Mouse (Mus musculus) neural tube, embryonic 14.5 days (tissue): ENCODE data around the gene Pfpl. TPM values are rescaled to one million over a fixed set of nuclear protein-coding genes. Genes with fewer than 3 reads are reported as not detected.

ENCODE experiments used
- ATAC-seq: fragments of 200-750 bp; cut with Nextera tagmentation; 2 replicates; pipeline ENCODE4 v1.8.0; 2017; ENCODE audit warnings: low read depth, mild to moderate bottlenecking, moderate TSS enrichment, moderate library complexity
- H3K27ac ChIP-seq: fragments of 300-500 bp; sonication (generic); 2 replicates; pipeline ENCODE4 v1.5.1; 2014; ENCODE audit warnings: low read depth, mild to moderate bottlenecking, control low read depth, low read length, moderate library complexity, mixed read lengths
- H3K27me3 ChIP-seq: fragments of 300-500 bp; sonication (generic); 2 replicates; pipeline ENCODE4 v1.6.1; 2014; ENCODE audit warnings: low read length; ENCODE audit not compliant: control insufficient read depth, insufficient read depth
- H3K36me3 ChIP-seq: fragments of 300-500 bp; sonication (generic); 2 replicates; pipeline ENCODE4 v1.6.1; 2014; ENCODE audit warnings: low read length, mixed read lengths; ENCODE audit not compliant: control insufficient read depth, insufficient read depth
- H3K4me1 ChIP-seq: fragments of 300-500 bp; sonication (generic); 2 replicates; pipeline ENCODE4 v1.6.1; 2014; ENCODE audit warnings: low read length; ENCODE audit not compliant: control insufficient read depth, insufficient read depth
- H3K4me2 ChIP-seq: fragments of 300-500 bp; sonication (generic); 2 replicates; pipeline ENCODE4 v1.6.1; 2014; ENCODE audit warnings: mild to moderate bottlenecking, low read depth, low read length, control low read depth
- H3K4me3 ChIP-seq: fragments of 300-500 bp; sonication (generic); 2 replicates; pipeline ENCODE4 v1.5.1; 2014; ENCODE audit warnings: low read depth, low read length, control low read depth, mixed read lengths
- H3K9ac ChIP-seq: fragments of 300-500 bp; sonication (generic); replicated peaks from 2 replicates; pipeline ENCODE4 v1.6.1; 2014; ENCODE audit warnings: low read depth, mild to moderate bottlenecking, control low read depth, low read length, mixed read lengths
- H3K9me3 ChIP-seq: fragments of 300-500 bp; sonication (generic); 2 replicates; pipeline ENCODE4 v1.6.1; 2016; ENCODE audit warnings: low read length; ENCODE audit not compliant: control insufficient read depth
- WGBS: fragments of 180-500 bp; shearing (Covaris S2); extraction: QIAGEN DNeasy Blood & Tissue Kit; methylation state at CpG from one replicate; pipeline ENCODE4 v1.1.7; 2014; 5-methylcytosine and 5-hydroxymethylcytosine counted together
- polyA plus RNA-seq: library from polyadenylated mRNA; unstranded; fragments of >200 nt; fragmentation: Nextera tagmentation; extraction: Ambion mirVana; gene quantifications from 2 replicates; pipeline ENCODE4 v1.2.1, GENCODE M21; 2014

Gene Pfpl
- polyA plus RNA-seq, 1 experiment from 2014 or later = not detected

- Histone ChIP-seq H3K36me3 (no peaks in the 10 kb centered on the region), H3K27me3 (no peaks in the 10 kb centered on the region), H3K9ac (no peak overlapping the region), H3K4me3 (no peak overlapping the region), H3K4me2 (no peak overlapping the region), H3K9me3 (no peaks in the 10 kb centered on the region), H3K4me1 (no peaks in the 10 kb centered on the region), H3K27ac (no peak overlapping the region)
- WGBS = 84% methylated on average over 4 of the region's 4 CpGs
- no peak for ATAC-seq
Measured at GRCm38 (mm10) chr19:12435750-12436524, 8.2 kb downstream of the Pfpl start.

GRCm38 (mm10) chr19:12439581-12439980, 11.9 kb downstream of the Pfpl start:
- 58% methylated on average over 1 of the region's 1 CpGs for WGBS
- H3K4me1 ChIP-seq = no peaks in the 10 kb centered on the region
- H3K4me3 ChIP-seq = no peak overlapping the region
- no peaks in the 10 kb centered on the region for H3K9me3 ChIP-seq
- H3K4me2 ChIP-seq = no peak overlapping the region
- H3K27ac ChIP-seq = no peak overlapping the region
- ATAC-seq = no peak
- H3K36me3 ChIP-seq = no peaks in the 10 kb centered on the region
- no peak overlapping the region for H3K9ac ChIP-seq
- no peaks in the 10 kb centered on the region for H3K27me3 ChIP-seq

- no peak for ATAC-seq
- Histone ChIP-seq H3K9ac (no peak overlapping the region), H3K27me3 (no peaks in the 10 kb centered on the region), H3K27ac (no peak overlapping the region), H3K4me2 (no peak overlapping the region), H3K4me3 (no peak overlapping the region), H3K36me3 (no peaks in the 10 kb centered on the region), H3K4me1 (no peaks in the 10 kb centered on the region), H3K9me3 (no peaks in the 10 kb centered on the region)
- WGBS = 73% methylated on average over 5 of the region's 5 CpGs
Measured at GRCm38 (mm10) chr19:12440103-12440725, 12.5 kb downstream of the Pfpl start.

GRCm38 (mm10) chr19:12442560-12442959, 14.9 kb downstream of the Pfpl start:
- H3K27ac ChIP-seq = no peak overlapping the region
- no peaks in the 10 kb centered on the region for H3K27me3 ChIP-seq
- no peaks in the 10 kb centered on the region for H3K4me1 ChIP-seq
- no peak overlapping the region for H3K4me3 ChIP-seq
- H3K9ac ChIP-seq = no peak overlapping the region
- H3K36me3 ChIP-seq = no peaks in the 10 kb centered on the region
- WGBS = 85% methylated on average over 4 of the region's 4 CpGs
- H3K9me3 ChIP-seq = no peaks in the 10 kb centered on the region
- H3K4me2 ChIP-seq = no peak overlapping the region
- ATAC-seq = no peak

GRCm38 (mm10) chr19:12445014-12445413, 17.3 kb downstream of the Pfpl start:
- 83% methylated on average over 3 of the region's 3 CpGs for WGBS
- ATAC-seq = no peak
- Histone ChIP-seq H3K9me3 (no peaks in the 10 kb centered on the region), H3K4me2 (no peak overlapping the region), H3K27ac (no peak overlapping the region), H3K4me3 (no peak overlapping the region), H3K9ac (no peak overlapping the region), H3K4me1 (no peaks in the 10 kb centered on the region), H3K36me3 (no peaks in the 10 kb centered on the region), H3K27me3 (no peaks in the 10 kb centered on the region)

- H3K4me1 ChIP-seq = no peaks in the 10 kb centered on the region
- WGBS = 79% methylated on average over 12 of the region's 12 CpGs
- no peak overlapping the region for H3K4me2 ChIP-seq
- H3K9me3 ChIP-seq = no peaks in the 10 kb centered on the region
- no peak overlapping the region for H3K9ac ChIP-seq
- H3K27ac ChIP-seq = no peak overlapping the region
- H3K4me3 ChIP-seq = no peak overlapping the region
- no peaks in the 10 kb centered on the region for H3K36me3 ChIP-seq
- peak; percentile 24; the same call in 1 of the 2 replicates for ATAC-seq
- H3K27me3 ChIP-seq = no peaks in the 10 kb centered on the region
Measured at GRCm38 (mm10) chr19:12457401-12458066, 29.8 kb downstream of the Pfpl start.

- Histone ChIP-seq H3K36me3 (no peaks in the 10 kb centered on the region), H3K27ac (no peak overlapping the region), H3K4me2 (no peak overlapping the region), H3K27me3 (no peaks in the 10 kb centered on the region), H3K9me3 (no peaks in the 10 kb centered on the region), H3K9ac (no peak overlapping the region), H3K4me1 (no peaks in the 10 kb centered on the region), H3K4me3 (no peak overlapping the region)
- 87% methylated on average over 4 of the region's 4 CpGs for WGBS
- ATAC-seq = no peak
Measured at GRCm38 (mm10) chr19:12459516-12459915, 31.8 kb downstream of the Pfpl start.

GRCm38 (mm10) chr19:12460282-12461249, 32.9 kb downstream of the Pfpl start, which contains the start of gene Mpeg1:
TSS of gene Mpeg1 (plus strand) at chr19:12460779.
- no peak within 1 kb of the TSS for H3K4me3 ChIP-seq
- no peak within 1 kb of the TSS for H3K9ac ChIP-seq
- no peaks in the 10 kb centered on the region for H3K36me3 ChIP-seq
- WGBS = 85% methylated on average over 11 of the region's 11 CpGs
- H3K27me3 ChIP-seq = no peaks in the 10 kb centered on the region
- ATAC-seq = no peak
- no peaks in the 10 kb centered on the region for H3K9me3 ChIP-seq
- H3K4me1 ChIP-seq = no peaks in the 10 kb centered on the region
- no peak within 1 kb of the TSS for H3K27ac ChIP-seq
- no peak within 1 kb of the TSS for H3K4me2 ChIP-seq
